Mouse (Mus musculus) MEL-GATA-1-ER (cell line): ENCODE measurements around the gene Cdkn2d.
A peak's percentile ranks its signal among the peaks of the same experiment; 100 is the strongest.
"Not testable (repeated sequence)": the region's sequence is repeated elsewhere in the genome, so short reads cannot be mapped to it uniquely, and the experiment has no call there.

Source experiments
- DNase-seq: peaks from one replicate; pipeline ENCODE4 v3.0.0-alpha.2; 2012; ENCODE audit warnings: low read depth; ENCODE audit errors: extremely low read depth

Cdkn2d gene

DNA sequence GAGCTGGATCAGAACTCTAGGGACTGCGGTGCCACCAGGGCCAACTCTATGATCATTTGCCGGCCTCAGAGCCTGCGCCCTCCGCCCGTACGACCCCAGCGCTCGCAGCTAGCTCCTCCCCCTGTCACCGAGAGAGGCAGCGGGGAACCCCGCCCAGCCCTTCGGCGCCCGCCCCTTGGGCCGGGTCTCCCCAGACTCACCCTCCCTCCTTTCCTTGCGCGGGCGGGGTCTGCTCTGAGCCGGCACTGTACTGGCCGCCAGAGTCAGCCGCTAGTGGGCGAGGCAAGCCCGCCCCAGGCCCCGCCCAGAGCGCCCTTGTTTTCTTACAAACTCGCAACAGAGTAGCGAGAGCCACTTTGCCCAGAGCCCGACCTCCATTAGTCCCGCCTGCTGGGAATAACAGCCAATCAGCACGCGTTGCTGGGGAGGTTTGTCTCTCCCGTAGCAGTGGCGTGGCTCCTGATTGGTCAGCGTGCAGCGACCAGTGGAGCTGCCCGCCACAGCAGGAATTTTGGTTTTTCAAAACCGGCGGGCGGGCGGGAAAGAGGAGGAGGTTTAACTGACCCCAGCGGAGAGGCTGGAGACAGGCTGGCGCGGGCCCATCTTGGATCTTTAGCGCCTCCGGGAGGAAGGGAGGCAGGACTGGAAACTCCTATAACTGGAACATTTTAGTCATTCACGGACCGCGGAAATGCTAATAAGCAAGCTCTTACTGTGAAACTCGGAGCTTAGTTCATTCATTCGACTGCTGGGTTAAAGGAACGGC is at the start of gene Cdkn2d:
Cdkn2d (minus strand) TSS at position 386 of the 766 bp plus-strand sequence.
- peak; percentile 100 for DNase-seq

DNA sequence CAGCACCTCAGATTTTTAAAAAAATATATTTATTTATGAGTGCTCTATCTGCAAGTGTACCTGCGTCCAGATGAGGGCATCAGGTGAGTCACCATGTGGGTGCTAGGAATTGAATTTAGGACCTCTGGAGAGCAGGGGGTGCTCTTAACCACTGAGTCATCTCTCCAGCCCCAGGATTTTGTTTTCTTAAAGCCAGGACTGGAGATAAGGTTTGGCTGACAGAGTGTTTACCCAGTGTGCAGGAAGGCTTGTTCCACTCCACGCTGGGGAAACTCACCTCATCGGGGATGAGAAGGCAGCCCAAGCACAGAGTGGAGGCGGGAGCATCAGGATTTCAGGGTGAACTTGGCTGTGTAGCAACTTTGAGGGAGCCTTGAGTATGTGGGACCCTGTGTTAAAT is 49.2 kb upstream of the Cdkn2d start:
- DNase-seq = no peak

DNA sequence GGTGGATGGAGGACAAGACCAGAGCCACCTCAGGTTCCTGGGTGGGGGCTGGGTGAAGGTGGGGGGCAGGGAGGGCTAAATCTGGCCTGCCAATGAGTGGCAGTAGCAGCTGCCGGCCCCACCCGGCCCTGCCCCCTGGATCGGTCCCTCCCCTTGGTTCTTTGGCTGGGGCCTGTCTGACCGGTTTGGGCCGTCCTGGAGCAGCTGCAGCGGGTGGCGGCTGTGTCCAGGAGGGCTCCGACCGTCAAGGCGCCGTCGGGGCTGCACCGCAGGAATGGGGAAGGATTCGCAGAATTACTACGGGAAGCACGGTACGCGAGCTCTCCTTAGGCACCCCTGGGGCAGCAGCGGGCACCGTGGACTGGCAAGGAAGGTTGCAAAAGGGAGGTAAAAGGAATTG is 46.4 kb upstream of the Cdkn2d start:
- DNase-seq = no peak

DNA sequence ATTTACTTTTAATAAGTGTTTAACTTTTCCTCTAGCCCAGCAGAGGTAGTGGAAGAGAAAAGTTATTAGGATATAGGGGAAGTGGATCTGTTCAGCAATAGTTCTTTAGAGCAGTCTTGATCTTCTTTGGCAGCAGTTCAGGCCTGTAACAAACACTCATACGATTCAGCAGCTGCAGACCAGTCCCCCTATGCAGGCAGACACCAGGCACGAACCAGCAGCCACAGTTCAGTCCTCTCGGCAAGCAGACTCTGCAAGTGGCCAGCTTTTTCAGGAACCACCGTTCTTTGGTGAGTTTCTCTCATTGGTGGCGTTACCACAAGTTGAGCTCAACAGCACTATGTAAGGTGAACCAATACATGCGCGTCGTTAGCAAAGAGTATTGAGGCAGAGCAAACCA is 45.3 kb upstream of the Cdkn2d start:
- DNase-seq = no peak

DNA sequence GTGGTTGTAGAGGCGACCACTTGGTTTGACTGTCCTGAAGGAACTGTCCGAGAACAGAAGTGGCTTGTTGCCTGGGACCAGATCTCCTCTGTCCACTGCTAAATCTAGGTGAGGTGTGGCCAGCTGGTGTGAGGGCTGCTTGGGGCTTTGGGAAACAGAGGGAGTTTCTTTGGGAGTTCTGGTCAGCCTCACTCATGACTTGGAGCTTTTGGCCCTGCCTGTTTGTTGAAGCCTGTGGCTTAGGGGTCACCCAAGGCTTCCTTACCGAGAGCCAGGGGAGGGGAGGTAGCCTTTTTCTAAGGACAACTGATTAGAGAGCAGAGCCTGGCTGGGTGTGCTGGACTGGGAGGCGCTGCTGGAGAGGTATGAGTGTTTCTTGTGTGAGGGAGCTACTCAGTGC is 44.2 kb upstream of the Cdkn2d start:
- no peak for DNase-seq

DNA sequence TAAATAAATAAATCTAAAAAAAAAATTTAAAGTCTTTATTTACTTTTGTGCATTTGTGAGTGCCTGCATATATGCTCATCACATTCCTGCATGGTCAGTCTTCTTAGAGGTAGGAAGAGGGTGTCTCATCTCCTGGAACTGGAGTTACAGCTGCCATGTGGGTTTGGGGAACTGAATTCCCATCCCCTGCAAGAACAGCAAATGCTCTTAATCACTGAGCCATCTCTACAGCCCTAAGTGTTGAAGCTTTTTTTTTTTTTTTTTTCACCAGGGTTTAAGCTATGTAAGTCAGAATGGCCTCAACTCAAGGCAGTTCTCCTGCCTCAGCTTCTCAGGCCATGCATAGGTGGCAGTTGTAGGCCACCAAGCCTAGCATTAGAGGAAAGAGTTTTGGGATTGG is 43.5 kb upstream of the Cdkn2d start:
- no peak for DNase-seq

DNA sequence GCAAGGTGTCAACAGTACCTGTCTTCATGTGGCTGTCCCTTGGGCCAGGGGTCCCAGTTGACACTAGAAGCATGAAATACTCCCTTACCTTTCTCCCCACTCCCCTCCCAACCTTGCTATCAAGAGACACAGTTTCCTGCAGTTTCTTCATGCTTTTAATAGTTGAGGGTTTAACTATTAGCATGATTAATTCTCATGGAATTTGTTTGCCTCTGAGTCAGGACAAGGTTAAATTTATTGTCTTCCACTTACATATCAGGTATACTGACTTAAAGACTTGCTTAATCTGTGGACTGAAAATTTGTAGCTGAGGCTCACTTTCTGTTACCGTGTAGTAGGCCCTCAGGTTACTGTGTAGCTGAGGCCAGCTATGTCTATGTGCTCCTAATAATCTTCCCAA is 42.3 kb upstream of the Cdkn2d start:
- DNase-seq = no peak

DNA sequence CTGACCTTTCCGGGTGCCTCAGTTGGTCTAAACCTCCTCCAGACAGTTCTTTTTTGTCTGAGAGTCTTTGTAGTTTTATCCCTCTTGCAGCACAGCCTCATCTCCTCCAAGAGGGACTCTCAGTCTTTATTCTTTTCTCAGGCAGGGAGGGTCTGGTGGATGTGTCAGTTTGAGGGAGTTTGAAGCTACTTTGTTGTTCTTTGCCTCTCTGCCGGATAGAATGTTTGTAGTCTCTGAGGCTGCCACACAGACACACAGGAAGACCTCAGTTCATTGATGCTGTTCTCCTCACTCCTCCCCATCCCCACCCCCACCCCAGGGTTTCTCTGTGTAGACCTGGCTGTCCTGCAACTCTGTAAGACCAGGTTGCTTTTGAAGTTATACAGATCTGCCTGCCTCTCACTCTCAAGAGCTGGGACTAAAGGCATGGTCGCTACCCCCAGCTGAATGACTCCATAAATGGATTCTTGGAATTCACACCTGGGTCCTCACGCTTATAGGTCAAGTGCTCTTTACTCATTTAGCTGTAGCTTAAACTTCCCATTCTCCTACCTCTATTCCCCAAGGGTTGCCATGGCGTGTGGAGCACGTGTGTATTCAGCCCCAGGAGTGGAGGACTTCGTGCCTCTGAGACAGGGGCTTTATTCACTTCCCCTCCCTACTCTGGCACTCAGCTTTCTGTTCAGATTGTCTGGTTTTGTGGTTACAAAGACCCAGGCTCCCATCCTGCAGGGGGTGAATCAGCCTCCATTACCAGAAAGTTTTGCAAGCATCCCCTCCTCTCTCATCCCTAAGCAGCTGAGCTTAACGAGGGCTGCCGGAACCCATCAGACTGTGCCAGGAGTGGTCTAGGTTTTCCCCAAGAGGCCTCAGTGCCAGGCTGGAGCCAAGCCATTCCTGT is 41.2 kb upstream of the Cdkn2d start:
- DNase-seq = no peak

DNA sequence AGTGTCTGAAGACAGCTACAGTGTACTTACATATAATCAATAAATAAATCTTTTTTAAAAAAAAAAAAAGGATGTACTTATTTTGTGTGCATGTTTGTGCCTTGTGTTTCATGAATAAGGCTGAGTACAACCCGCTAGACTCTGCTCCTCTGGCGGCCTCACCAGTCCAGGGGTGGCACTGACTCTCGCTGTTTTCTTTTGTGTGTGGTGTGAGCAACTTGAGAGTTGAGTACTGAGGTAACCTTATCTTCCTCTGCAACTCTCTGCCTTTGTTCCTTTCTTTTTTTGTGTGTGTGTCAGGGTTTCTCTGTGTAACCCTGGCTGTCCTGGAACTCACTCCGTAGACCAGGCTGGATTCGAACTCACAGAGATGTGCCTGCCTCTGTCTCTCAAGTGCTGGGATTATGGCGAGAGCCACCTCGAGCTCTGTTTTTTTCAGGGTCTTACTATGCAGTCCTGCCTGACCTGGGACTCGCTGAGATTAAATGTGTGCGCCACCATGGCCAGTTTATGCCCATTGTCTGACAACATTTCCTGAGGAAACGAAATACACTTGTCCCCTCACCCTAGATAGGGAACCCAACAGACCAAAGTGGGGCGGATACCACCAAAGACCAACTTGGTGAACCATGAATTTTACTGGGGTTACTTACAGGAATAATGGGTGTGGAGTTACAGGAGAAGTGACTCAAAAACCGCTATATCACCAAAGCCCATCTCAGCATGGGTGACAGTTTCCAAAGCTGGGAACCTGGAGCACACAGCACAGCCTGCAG is 40.3 kb upstream of the Cdkn2d start:
- no peak for DNase-seq

DNA sequence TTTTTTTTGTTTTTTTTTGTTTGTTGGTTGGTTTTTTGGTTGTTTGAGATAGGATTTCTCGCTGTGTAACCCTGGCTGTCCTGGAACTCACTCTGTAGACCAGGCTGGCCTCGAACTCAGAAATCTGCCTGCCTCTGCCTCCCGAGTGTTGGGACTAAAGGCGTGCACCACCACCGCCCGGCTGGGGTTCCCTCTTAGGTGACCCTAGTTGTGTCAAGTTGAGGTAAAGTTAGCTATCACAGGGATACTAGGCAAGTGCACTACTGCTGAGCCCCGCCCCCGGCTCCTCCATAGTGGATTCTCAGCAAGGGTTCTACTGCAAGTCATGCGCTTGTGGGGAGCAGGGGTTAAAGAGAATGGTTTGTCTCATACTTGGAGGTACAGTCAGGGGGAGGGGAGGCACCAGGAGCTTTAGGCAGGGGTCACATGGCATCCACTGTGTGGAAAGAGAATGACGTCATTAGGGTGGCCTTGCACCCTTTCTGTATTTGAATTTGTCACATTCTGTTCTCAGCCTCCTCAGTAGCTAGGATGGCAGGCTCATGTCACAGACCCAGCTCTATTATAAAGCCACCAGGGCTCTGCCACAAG is 38.6 kb upstream of the Cdkn2d start:
- no peak for DNase-seq

DNA sequence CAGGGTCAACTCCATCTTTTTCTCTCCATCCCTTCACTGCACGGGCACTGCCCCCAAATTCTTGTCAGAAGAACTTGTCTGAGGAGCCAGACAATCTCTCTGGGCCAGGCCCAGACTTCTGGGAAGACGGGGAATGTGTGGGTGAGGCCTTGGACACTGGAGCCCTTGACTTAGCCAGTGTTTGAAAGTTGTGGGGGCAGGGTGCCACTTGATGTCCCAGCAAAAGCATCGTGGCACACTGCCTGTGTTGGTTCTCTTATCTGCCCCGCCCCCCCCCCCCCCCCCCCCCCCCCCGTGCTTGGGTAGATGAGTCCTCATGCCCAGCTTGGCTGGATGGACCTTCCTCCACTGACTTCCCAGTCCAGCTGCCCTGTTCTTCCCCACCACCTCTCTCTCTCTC is 37.8 kb upstream of the Cdkn2d start:
- no peak for DNase-seq

DNA sequence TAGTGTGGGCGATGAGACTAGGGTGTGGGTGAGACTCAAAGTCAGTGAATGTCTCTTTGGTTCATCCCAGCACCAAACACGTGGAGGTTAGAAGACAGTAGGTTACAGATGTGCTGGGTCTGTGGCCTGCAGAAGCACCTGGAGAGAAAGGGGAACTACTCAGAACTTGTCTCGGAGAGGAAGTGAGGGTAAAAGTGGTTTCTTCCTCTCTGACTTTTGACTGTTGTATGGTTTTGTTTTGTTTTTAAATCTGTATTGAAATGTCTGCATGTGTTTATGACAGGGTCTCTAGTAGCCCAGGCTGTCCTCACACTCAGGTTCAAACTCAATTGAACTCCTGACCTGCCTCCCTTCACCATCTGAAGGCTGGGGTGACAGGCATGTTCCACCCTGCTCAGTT is 36.8 kb upstream of the Cdkn2d start:
- DNase-seq = peak; percentile 73

DNA sequence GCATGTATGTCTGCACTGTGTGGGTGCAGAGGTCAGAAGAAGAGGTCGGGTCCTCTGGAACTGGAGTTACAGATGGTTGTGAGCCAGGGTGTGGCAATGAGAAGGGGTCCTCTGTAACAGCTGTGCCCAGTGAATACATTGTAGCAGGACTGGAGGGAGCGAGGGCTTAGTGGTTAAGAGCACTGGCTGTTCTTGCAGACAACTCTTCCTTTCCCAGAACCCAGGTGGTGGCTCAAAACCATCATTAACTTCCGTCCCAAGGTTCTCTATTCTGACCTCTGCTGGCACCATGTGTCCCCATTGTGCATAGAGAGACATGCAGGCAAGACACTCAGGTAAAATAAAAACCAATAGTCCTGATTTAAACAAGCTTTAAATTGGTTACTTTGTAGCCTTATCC is 36.4 kb upstream of the Cdkn2d start:
- DNase-seq = no peak

DNA sequence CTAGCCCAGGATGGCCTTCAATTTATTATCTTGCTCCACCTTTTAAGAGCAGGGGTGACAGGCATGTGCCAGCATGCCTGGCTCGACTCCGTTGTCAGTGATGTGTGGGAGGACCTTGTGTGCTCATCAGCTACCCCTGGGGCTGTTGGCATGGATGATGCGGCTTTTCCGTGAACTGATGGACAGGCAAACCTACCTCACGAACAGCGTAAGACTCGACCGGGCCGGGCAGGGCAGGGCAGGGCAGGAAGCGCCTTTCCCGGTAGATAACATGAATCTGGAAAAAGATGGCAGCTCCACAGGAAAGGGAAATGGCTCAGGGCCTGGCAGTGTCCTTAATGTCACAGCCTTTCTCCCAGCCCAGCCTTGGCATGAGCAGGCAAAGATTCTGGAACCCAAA is 33.1 kb upstream of the Cdkn2d start:
- DNase-seq = no peak

DNA sequence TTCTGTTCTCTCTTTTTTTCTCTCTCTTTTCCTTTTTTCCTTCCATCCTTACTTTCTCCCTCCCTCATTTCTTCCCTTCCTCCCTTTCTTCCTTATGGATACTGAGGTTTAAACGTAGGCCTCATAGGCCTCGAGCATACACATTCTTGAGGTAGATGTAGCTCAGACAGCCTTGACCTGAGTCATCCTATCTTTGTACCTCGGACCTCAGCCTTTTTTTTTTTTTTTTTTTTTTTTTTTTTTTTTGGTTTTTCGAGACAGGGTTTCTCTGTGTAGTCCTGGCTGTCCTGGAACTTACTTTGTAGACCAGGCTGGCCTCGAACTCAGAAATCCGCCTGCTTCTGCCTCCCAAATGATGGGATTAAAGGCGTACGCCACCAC is 31.7 kb upstream of the Cdkn2d start:
- not testable (repeated sequence) for DNase-seq

DNA sequence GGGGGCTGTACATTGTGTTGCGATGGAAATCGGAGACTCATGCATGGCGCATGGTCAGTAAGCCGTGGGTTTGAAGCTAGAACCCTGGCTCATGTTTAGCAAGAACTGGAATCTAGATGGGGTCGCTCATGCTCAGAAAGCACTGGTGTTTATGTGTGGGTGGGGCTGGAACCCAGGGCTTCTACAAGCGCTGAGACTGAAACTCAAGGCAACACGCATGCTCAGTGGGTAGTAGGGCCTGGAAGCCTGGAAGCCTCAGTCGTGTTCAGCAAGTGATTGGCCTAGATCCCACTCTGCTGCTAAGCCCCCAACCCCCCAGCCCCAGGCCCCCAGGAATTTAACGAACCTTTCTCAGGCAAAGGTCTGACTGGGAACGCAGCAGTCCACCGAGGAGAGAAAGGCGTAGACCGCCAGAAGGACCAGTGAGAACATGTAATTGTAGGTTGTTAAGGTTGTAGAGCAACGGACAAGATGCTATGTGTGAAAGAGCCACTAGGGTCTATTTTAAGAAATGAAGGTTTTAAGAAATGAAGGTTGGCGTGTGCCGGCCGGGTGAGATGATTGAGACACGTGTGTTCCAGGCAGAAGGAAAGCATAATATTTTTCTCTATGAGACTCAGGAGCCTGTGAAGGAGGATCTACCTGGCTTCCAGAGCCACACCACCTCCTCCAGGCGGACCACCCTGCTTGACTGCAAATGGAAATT is 31.2 kb upstream of the Cdkn2d start:
- no peak for DNase-seq

DNA sequence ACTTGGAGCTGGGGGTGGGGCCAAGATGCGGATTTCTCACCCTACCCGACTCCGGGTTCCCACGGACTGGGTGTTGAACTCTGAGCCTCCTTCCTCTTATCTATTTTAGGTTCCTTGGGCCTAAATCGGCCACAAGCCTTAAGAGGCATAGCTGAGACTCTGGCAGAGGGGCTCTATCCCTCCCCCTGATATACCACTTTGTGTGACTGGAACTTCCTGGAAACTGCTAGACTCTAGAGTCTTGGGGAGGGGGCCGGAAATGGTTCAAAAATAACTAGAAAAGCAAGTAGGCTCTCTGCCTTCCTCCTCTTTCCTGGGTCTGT is 30.3 kb upstream of the Cdkn2d start:
- DNase-seq = peak; percentile 72

DNA sequence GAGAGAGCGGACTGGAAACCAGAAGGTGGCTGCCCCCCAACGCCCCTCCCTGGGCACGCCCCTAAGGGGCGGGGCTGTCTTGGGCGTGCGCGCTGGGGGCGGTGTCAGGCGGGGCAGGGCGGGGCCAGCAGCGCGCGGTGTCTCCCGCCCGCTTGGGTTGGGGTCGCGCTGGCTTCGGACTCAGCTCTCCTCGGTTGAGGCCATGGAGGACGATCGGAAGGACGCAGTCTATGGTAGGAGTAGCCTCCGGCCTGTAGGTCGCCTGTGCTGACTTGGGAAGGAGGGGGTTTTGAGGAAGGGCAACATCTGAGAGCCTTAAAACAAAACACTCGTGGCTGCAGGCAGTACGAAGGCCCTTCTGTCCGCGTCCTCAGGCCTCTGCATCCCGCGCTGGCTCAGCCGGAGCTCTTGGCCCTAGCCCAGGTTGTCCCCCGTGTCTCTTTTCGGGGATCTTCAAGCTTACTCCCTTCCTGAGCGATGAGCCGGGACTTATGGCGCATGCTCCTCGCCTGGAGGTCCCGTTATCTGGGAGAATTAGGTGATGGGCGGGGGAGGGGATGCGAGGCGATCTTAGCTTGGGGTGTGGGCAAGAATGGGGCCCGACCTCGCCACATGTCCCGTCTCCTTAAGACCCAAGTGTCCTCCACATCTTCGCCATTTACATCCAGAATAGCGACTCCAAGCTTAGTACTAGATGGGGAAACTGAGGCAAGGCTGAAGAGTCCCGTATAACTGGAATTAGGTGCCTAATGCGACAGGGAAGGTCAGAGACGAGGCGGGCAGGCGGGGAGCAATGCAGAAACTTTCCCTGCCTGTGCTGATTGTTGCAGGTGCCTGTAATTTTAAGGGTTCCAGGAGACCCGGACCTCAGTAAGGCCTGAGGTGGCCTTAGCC is 29.7 kb upstream of the Cdkn2d start, which contains the start of gene Slc44a2:
Slc44a2 (plus strand) TSS at position 80 of the 894 bp plus-strand sequence.
- DNase-seq = peak; percentile 45

DNA sequence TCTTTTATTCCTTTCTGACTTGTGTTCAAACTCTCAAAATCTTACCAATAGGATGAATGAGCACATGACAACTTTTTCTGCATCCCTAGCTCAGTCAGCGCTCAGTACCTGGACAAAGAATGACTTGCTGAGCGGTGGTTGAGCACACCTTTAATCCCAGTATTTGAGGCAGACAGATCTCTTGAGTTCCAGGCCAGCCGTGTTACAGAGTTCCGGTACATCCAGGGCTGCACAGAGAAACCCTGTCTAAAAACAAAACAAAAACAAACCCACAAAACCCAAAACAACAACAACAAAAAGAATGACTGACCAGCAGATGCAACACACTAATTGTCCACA is 29.0 kb upstream of the Cdkn2d start:
- DNase-seq = peak; percentile 36

DNA sequence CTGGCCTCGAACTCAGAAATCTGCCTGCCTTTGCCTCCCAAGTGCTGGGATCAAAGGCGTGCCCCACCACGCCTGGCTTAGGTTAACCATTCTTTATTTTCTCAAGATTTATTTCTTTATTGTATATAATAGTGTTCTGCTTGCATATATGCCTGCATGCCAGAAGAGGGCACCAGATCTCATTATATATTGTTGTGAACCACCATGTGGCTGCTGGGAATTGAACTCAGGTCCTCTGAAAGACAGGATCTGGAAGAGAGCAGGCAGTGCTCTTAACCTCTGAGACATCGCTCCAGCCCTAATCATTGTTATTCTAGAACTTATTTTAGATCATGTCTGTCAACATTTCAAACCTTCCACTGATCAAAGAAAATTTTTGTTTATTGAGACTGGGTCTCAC is 28.3 kb upstream of the Cdkn2d start:
- DNase-seq = no peak
